Mouse (Mus musculus) cortical plate, adult 2 months (tissue): ENCODE measurements around the gene Mus81. TPM values are rescaled to one million over a fixed set of nuclear protein-coding genes. Genes with fewer than 3 reads are reported as not detected.

ENCODE experiments used
- H3K27ac ChIP-seq: fragments of 200-500 bp; 2 replicates; pipeline ENCODE4 v1.5.1; 2012; ENCODE audit warnings: low read length, control low read depth, inconsistent platforms; ENCODE audit not compliant: insufficient read depth
- H3K4me1 ChIP-seq: fragments of 200-500 bp; 2 replicates; pipeline ENCODE4 v1.6.1; 2011; ENCODE audit warnings: low read length; ENCODE audit not compliant: control insufficient read depth, insufficient read depth
- H3K4me3 ChIP-seq: fragments of 200-500 bp; 2 replicates; pipeline ENCODE4 v1.5.1; 2011; ENCODE audit warnings: mild to moderate bottlenecking, low read length, control low read depth; ENCODE audit not compliant: insufficient read depth
- CTCF ChIP-seq: fragments of 200-500 bp; IDR thresholded peaks from 2 replicates; pipeline ENCODE4 v1.5.1; 2011; ENCODE audit warnings: mild to moderate bottlenecking, control low read depth, low read length; ENCODE audit not compliant: insufficient read depth; ENCODE audit errors: extremely low read depth
- POLR2A ChIP-seq: fragments of 200-500 bp; IDR thresholded peaks from 2 replicates; pipeline ENCODE4 v1.6.1; 2011; ENCODE audit warnings: mild to moderate bottlenecking, low read length, control low read depth; ENCODE audit not compliant: insufficient read depth; ENCODE audit errors: extremely low read depth
- polyA plus RNA-seq: library from polyadenylated mRNA; depleted of rRNA; stranded (reverse); fragments of >200 nt; gene quantifications from 2 replicates; pipeline ENCODE4 v1.2.3, GENCODE M21; 2012; rRNA removed

Gene Mus81
- 38.6 and 39.5 TPM in 2 replicates for polyA plus RNA-seq

GRCm38 (mm10) chr19:5487768-5488550, at the start of gene Mus81:
Gene Mus81 (minus strand): TSS chr19:5488402.
- Histone ChIP-seq H3K27ac (peak within 1 kb of the TSS; percentile 97), H3K4me1 (peaks cover 4% of the 10 kb centered on the region; the same call in 1 of the 2 replicates), H3K4me3 (peak within 1 kb of the TSS; percentile 58)
- TF ChIP-seq POLR2A (peak; percentile 66), CTCF (peak; percentile 63)

GRCm38 (mm10) chr19:5532520-5532919, 44.3 kb upstream of the Mus81 start:
- TF ChIP-seq POLR2A (no peak), CTCF (no peak)
- Histone ChIP-seq H3K4me3 (no peak overlapping the region), H3K27ac (no peak overlapping the region), H3K4me1 (no peaks in the 10 kb centered on the region)

- TF ChIP-seq CTCF (no peak), POLR2A (no peak)
- H3K4me1 ChIP-seq: no peaks in the 10 kb centered on the region
- no peak overlapping the region for H3K4me3 ChIP-seq
- H3K27ac ChIP-seq: no peak overlapping the region
Measured at GRCm38 (mm10) chr19:5530138-5530524, 41.9 kb upstream of the Mus81 start.

GRCm38 (mm10) chr19:5529325-5530137, 41.3 kb upstream of the Mus81 start:
- Histone ChIP-seq H3K4me3 (no peak overlapping the region), H3K27ac (no peak overlapping the region), H3K4me1 (no peaks in the 10 kb centered on the region)
- TF ChIP-seq CTCF (peak; percentile 86), POLR2A (no peak)

GRCm38 (mm10) chr19:5525204-5525603, 37.0 kb upstream of the Mus81 start:
- TF ChIP-seq CTCF (no peak), POLR2A (no peak)
- Histone ChIP-seq H3K27ac (no peak overlapping the region), H3K4me3 (no peak overlapping the region), H3K4me1 (no peaks in the 10 kb centered on the region)

GRCm38 (mm10) chr19:5518721-5519120, 30.5 kb upstream of the Mus81 start:
- Histone ChIP-seq H3K27ac (no peak overlapping the region), H3K4me3 (no peak overlapping the region), H3K4me1 (no peaks in the 10 kb centered on the region)
- no peak for TF ChIP-seq POLR2A
- no peak for TF ChIP-seq CTCF

GRCm38 (mm10) chr19:5516906-5517505, 28.8 kb upstream of the Mus81 start:
- TF ChIP-seq POLR2A (no peak), CTCF (no peak)
- H3K4me1 ChIP-seq: no peaks in the 10 kb centered on the region
- H3K27ac ChIP-seq: peak overlapping the region; percentile 70; the same call in 1 of the 2 replicates
- no peak overlapping the region for H3K4me3 ChIP-seq

- H3K4me1 ChIP-seq: no peaks in the 10 kb centered on the region
- peak overlapping the region; percentile 70; the same call in 1 of the 2 replicates for H3K27ac ChIP-seq
- no peak overlapping the region for H3K4me3 ChIP-seq
- TF ChIP-seq POLR2A (no peak), CTCF (no peak)
Measured at GRCm38 (mm10) chr19:5515840-5516777, 27.9 kb upstream of the Mus81 start.

- Histone ChIP-seq H3K4me3 (no peak overlapping the region), H3K27ac (no peak overlapping the region), H3K4me1 (0 out of 2 replicates have a peak, but pooled peaks cover 2% of the 10 kb centered on the region)
- TF ChIP-seq CTCF (no peak), POLR2A (no peak)
Measured at GRCm38 (mm10) chr19:5513005-5513349, 24.8 kb upstream of the Mus81 start.
